Mouse (Mus musculus): ENCODE measurements around the gene Emc9. TPM values are rescaled to one million over a fixed set of nuclear protein-coding genes. Genes with fewer than 3 reads are reported as not detected.

Emc9 gene
- polyA plus RNA-seq, 2 experiments = 6.9 to 7.0 TPM

DNA sequence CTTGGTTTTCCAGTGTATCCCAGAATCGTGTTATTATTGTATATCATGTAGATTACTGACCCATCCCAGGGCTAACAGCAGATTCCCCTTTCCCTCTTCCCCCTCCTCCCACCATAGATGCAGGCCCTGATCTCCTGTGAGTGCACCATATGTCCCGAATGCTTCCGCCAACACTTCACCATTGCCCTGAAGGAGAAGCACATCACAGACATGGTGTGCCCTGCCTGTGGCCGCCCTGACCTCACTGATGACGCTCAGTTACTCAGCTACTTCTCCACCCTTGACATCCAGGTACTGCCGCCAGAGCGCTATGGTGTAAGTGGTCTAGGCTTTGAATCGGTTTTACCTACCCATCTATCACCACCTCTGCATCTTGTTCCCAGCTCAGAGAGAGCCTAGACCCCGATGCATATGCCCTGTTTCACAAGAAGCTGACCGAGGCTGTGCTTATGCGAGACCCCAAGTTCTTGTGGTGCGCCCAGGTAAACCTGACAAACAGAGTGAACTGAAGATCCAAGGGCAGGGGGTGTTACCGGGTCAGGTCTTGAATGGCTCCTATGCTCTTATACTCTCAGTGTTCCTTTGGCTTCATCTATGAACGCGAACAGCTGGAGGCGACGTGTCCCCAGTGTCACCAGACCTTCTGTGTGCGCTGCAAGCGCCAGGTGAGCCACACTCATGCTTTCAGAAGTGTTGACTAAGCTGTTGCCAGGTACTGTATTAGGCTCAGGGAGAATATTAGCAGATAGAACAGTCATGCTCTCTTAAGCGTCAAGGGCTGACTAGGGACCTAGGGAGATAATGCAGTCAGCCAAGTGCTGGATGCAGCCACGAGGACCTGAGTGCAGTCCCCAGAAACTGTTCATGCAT, 13.7 kb upstream of the Emc9 start:
- ATAC-seq (ENCODE audit: low FRiP score, low read depth) (no peak), DNase-seq (ENCODE audit: low spot score) (no peak)
- no peak overlapping the region for H3K4me2 ChIP-seq (replicated peaks; ENCODE audit: low read depth, low read length, severe bottlenecking)
- H3K4me1 ChIP-seq (ENCODE audit: control insufficient read depth, insufficient read depth, low read length) = peaks cover 2% of the 10 kb centered on the region; the same call in 1 of the 2 replicates
- WGBS = 95% methylated on average over 21 of the region's 21 CpGs
- no peaks in the 10 kb centered on the region for H3K9me3 ChIP-seq (ENCODE audit: control insufficient read depth, low read length)
- H3K27me3 ChIP-seq (ENCODE audit: control insufficient read depth, insufficient read depth, low read length) = no peaks in the 10 kb centered on the region
- H3K9ac ChIP-seq (ENCODE audit: low read depth, low read length, severe bottlenecking) = no peak overlapping the region
- peaks cover 89% of the 10 kb centered on the region for H3K36me3 ChIP-seq (ENCODE audit: control insufficient read depth, insufficient read depth, low read length)
- no peak overlapping the region for H3K27ac ChIP-seq (replicated peaks; ENCODE audit: low read depth, low read length)
- H3K4me3 ChIP-seq (replicated peaks; ENCODE audit: low read length) = no peak overlapping the region
- no peak for TF ChIP-seq POLR2A (IDR thresholded peaks at IDR 0.05; ENCODE audit: borderline replicate concordance, extremely low read depth, insufficient read depth, insufficient read length)

DNA sequence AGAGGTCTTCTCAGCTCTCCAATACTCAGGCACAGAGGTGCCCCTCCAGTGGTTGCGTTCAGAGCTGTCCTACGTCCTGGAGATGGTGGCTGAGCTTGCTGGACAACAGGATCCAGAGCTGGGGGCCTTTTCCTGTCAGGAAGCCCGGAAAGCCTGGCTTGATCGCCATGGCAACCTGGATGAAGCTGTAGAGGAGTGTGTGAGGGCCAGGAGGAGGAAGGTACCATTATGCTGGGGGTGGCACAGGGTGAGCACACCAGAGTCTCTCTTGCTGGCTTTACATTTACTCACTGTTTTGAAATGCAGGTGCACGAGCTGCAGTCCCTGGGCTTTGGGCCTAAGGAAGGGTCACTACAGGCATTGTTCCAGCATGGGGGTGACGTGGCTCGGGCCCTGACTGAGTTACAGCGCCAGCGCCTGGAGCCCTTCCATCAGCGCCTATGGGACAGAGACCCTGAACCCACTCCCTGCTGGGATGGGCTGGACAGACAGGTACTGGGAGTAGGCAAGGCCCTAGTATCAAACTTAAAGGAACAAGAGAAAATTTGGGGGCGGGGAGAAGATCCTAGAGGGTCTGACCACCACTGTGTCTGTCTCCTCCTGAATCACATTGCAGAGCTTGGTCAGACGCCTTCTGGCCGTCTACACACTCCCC, 11.1 kb upstream of the Emc9 start:
- TF ChIP-seq POLR2A (IDR thresholded peaks at IDR 0.05; ENCODE audit: borderline replicate concordance, extremely low read depth, insufficient read depth, insufficient read length) = no peak
- WGBS = 74% methylated on average over 13 of the region's 13 CpGs
- H3K9ac ChIP-seq (ENCODE audit: low read depth, low read length, severe bottlenecking) = no peak overlapping the region
- H3K27me3 ChIP-seq (ENCODE audit: control insufficient read depth, insufficient read depth, low read length) = no peaks in the 10 kb centered on the region
- DNase-seq (ENCODE audit: low spot score) = no peak
- no peak for ATAC-seq (ENCODE audit: low FRiP score, low read depth)
- peaks cover 8% of the 10 kb centered on the region for H3K4me1 ChIP-seq (ENCODE audit: control insufficient read depth, insufficient read depth, low read length)
- no peak overlapping the region for H3K27ac ChIP-seq (replicated peaks; ENCODE audit: low read depth, low read length)
- H3K36me3 ChIP-seq (ENCODE audit: control insufficient read depth, insufficient read depth, low read length) = peaks cover 64% of the 10 kb centered on the region
- H3K4me3 ChIP-seq (replicated peaks; ENCODE audit: low read length) = no peak overlapping the region
- no peak overlapping the region for H3K4me2 ChIP-seq (replicated peaks; ENCODE audit: low read depth, low read length, severe bottlenecking)
- H3K9me3 ChIP-seq (ENCODE audit: control insufficient read depth, low read length) = no peaks in the 10 kb centered on the region

DNA sequence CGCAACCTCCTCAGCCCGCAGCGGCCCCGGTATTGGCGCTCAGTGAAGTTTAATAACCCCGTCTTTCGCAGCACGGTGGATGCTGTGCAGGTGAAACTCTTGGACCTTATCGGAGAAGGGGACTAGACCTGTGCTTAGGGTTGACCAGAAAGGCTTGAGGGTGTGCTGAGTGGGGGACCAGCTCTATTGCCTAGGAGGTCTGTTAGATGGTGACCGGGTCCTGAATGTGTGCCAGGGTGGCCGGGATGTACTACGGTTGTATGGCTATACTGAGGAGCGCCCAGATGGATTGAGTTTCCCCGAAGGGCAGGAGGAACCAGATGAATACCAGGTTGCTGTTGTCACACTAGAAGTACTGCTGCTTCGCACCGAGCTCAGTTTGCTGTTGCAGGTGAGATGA, 7.1 kb upstream of the Emc9 start:
- Histone ChIP-seq H3K27ac (replicated peaks; ENCODE audit: low read depth, low read length) (no peak overlapping the region), H3K4me1 (ENCODE audit: control insufficient read depth, insufficient read depth, low read length) (peaks cover 15% of the 10 kb centered on the region), H3K4me2 (replicated peaks; ENCODE audit: low read depth, low read length, severe bottlenecking) (peak overlapping the region; percentile 85), H3K9me3 (ENCODE audit: control insufficient read depth, low read length) (no peaks in the 10 kb centered on the region), H3K27me3 (ENCODE audit: control insufficient read depth, insufficient read depth, low read length) (no peaks in the 10 kb centered on the region), H3K9ac (ENCODE audit: low read depth, low read length, severe bottlenecking) (peak overlapping the region; percentile 74), H3K4me3 (replicated peaks; ENCODE audit: low read length) (peak overlapping the region; percentile 91), H3K36me3 (ENCODE audit: control insufficient read depth, insufficient read depth, low read length) (peaks cover 53% of the 10 kb centered on the region)
- no peak for DNase-seq (ENCODE audit: low spot score)
- 4% methylated on average over 16 of the region's 16 CpGs for WGBS
- TF ChIP-seq POLR2A (IDR thresholded peaks at IDR 0.05; ENCODE audit: borderline replicate concordance, extremely low read depth, insufficient read depth, insufficient read length) = no peak
- no peak for ATAC-seq (ENCODE audit: low FRiP score, low read depth)

DNA sequence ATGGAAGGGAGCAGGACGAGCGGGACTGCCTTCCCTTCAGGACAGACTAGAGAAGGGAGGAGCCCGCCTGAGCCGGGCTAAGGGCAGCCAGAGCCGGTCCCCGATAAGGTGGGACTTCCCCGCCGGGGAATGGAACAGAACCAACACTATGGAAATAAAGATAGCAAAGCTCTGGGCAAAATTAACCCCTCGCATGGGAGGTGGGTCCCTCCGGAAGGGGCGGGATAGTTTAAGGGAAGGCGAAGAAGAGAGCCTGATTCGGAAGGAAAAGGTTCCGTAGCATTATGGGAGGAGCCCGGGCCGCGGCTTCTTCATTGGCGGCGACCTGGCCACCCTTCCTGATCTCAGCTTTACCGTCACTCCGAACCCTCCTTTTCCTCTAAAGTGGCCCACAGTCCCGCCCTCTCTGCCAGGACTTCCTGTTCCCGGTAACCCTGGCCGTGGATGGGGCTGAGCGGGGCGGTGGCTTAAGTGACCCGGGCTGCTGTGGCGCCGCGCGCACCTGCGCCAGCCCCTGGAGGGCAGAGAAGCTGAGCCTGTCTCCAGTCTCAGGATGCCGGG, 6.3 kb upstream of the Emc9 start, which contains the start of gene Rnf31:
Gene Rnf31 (plus strand): TSS at position 378 of the 561 bp plus-strand sequence.
- H3K9ac ChIP-seq (ENCODE audit: low read depth, low read length, severe bottlenecking) = peak within 1 kb of the TSS; percentile 74
- H3K4me2 ChIP-seq (replicated peaks; ENCODE audit: low read depth, low read length, severe bottlenecking) = peak within 1 kb of the TSS; percentile 85
- H3K27me3 ChIP-seq (ENCODE audit: control insufficient read depth, insufficient read depth, low read length) = no peaks in the 10 kb centered on the region
- ATAC-seq (ENCODE audit: low FRiP score, low read depth) = peak; percentile 89
- peak within 1 kb of the TSS; percentile 91 for H3K27ac ChIP-seq (replicated peaks; ENCODE audit: low read depth, low read length)
- TF ChIP-seq POLR2A (IDR thresholded peaks at IDR 0.05; ENCODE audit: borderline replicate concordance, extremely low read depth, insufficient read depth, insufficient read length) = 0 out of 2 replicates have a peak, but pooled peaks have one; percentile 40
- peak within 1 kb of the TSS; percentile 91 for H3K4me3 ChIP-seq (replicated peaks; ENCODE audit: low read length)
- WGBS = 0% methylated on average over 33 of the region's 33 CpGs
- H3K36me3 ChIP-seq (ENCODE audit: control insufficient read depth, insufficient read depth, low read length) = peaks cover 48% of the 10 kb centered on the region
- DNase-seq (ENCODE audit: low spot score) = peak; percentile 96
- peaks cover 15% of the 10 kb centered on the region for H3K4me1 ChIP-seq (ENCODE audit: control insufficient read depth, insufficient read depth, low read length)
- H3K9me3 ChIP-seq (ENCODE audit: control insufficient read depth, low read length) = no peaks in the 10 kb centered on the region

DNA sequence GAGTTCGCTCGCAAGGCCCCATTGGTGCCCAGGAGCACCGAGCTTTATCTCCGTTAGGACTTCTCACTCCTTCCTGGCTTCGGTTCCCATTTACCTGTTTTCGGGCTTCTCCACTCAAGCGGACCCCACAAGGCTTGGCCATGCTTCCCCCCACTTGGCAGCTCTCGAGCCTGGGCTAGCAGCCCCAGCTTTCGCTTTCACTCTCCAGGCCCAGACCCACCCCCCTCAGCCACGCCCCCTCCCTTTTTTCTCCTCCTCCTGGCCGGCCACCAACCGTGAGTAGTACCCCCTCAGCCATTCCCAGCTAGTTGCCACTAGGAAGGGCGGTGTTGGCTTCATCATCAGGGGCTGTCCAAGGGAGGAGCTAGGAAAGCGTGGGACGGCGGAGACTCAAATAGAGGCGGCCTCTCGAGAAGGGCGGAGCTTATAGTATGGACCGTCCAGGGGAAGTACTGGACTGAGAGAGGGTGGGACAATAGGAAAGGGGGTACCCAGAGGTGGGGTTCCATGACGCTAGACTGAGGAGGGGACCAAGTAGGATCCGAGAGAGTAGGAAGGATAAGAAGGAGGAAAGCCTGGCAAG, 5.7 kb upstream of the Emc9 start, which contains the start of gene Psme2:
Gene Psme2 (minus strand): TSS at position 366 of the 583 bp plus-strand sequence.
- no peaks in the 10 kb centered on the region for H3K27me3 ChIP-seq (ENCODE audit: control insufficient read depth, insufficient read depth, low read length)

More for the DNA sequence above, 5.7 kb upstream of the Emc9 start, which contains the start of gene Psme2:
- ATAC-seq (ENCODE audit: low FRiP score, low read depth) (peak; percentile 96), DNase-seq (ENCODE audit: low spot score) (peak; percentile 98)
- Histone ChIP-seq H3K4me2 (replicated peaks; ENCODE audit: low read depth, low read length, severe bottlenecking) (peak within 1 kb of the TSS; percentile 85), H3K36me3 (ENCODE audit: control insufficient read depth, insufficient read depth, low read length) (peaks cover 42% of the 10 kb centered on the region), H3K4me1 (ENCODE audit: control insufficient read depth, insufficient read depth, low read length) (peaks cover 15% of the 10 kb centered on the region), H3K4me3 (replicated peaks; ENCODE audit: low read length) (peak within 1 kb of the TSS; percentile 91), H3K9ac (ENCODE audit: low read depth, low read length, severe bottlenecking) (peak within 1 kb of the TSS; percentile 74), H3K9me3 (ENCODE audit: control insufficient read depth, low read length) (no peaks in the 10 kb centered on the region), H3K27ac (replicated peaks; ENCODE audit: low read depth, low read length) (peak within 1 kb of the TSS; percentile 91)
- TF ChIP-seq POLR2A (IDR thresholded peaks at IDR 0.05; ENCODE audit: borderline replicate concordance, extremely low read depth, insufficient read depth, insufficient read length) = no peak
- WGBS = under 1% methylated on average over 22 of the region's 22 CpGs

All from limb, embryonic 14.5 days (tissue).